Mouse (Mus musculus) heart, adult 2 months (tissue): ENCODE measurements around the gene Adamts20. TPM values are rescaled to one million over a fixed set of nuclear protein-coding genes. Genes with fewer than 3 reads are reported as not detected.

ENCODE experiments used
- DNase-seq, 2 experiments: peaks; one replicate each; pipeline ENCODE4 v3.0.0; 2021
- H3K27ac ChIP-seq: fragments of 200-600 bp; 2 replicates; pipeline ENCODE4 v1.8.1; 2022
- H3K27me3 ChIP-seq: fragments of 200-500 bp; 2 replicates; pipeline ENCODE4 v1.6.1; 2012; ENCODE audit warnings: mild to moderate bottlenecking, low read length, inconsistent platforms, mixed read lengths; ENCODE audit not compliant: control insufficient read depth, insufficient read depth
- H3K36me3 ChIP-seq: fragments of 200-500 bp; 2 replicates; pipeline ENCODE4 v1.6.1; 2012; ENCODE audit warnings: low read length, inconsistent platforms; ENCODE audit not compliant: control insufficient read depth, insufficient read depth
- H3K4me1 ChIP-seq: fragments of 200-500 bp; 2 replicates; pipeline ENCODE4 v1.6.1; 2011; ENCODE audit warnings: low read length; ENCODE audit not compliant: control insufficient read depth, insufficient read depth
- H3K4me3 ChIP-seq: fragments of 200-600 bp; 2 replicates; pipeline ENCODE4 v1.8.1; 2022
- H3K79me2 ChIP-seq: fragments of 200-500 bp; replicated peaks from 2 replicates; pipeline ENCODE4 v1.6.1; 2012; ENCODE audit warnings: mild to moderate bottlenecking, inconsistent platforms, low read length, moderate library complexity, mixed read lengths; ENCODE audit not compliant: control insufficient read depth, insufficient read depth
- H3K9ac ChIP-seq: fragments of 200-500 bp; 2 replicates; pipeline ENCODE4 v1.6.1; 2012; ENCODE audit warnings: low read depth, mild to moderate bottlenecking, control low read depth, inconsistent platforms, low read length, mixed read lengths
- CTCF ChIP-seq: fragments of 200-600 bp; IDR thresholded peaks from 2 replicates; pipeline ENCODE4 v1.8.1; 2022; ENCODE audit warnings: antibody characterized with exemption, mild to moderate bottlenecking, moderate library complexity
- EP300 ChIP-seq: fragments of 200-500 bp; IDR thresholded peaks from 2 replicates; pipeline ENCODE4 v1.6.1; 2011; ENCODE audit warnings: low read depth, low read length, control low read depth; ENCODE audit not compliant: insufficient read depth
- POLR2A ChIP-seq: fragments of 200-500 bp; IDR thresholded peaks from 2 replicates; pipeline ENCODE4 v1.6.1; 2011; ENCODE audit warnings: mild to moderate bottlenecking, low read depth, low read length, control low read depth; ENCODE audit not compliant: insufficient read depth
- WGBS: fragments of 180-500 bp; shearing (Covaris S2); methylation state at CpG from one replicate; pipeline ENCODE4 v1.1.7; 2018; 5-methylcytosine and 5-hydroxymethylcytosine counted together
- intact Hi-C: fragments of 180-260 bp; cut with DNase I; formaldehyde crosslinking; loops from one replicate; pipeline ENCODE4 v1.15.1; 2025
- polyA plus RNA-seq: library from polyadenylated mRNA; depleted of rRNA; stranded (reverse); fragments of >200 nt; gene quantifications from 2 replicates; pipeline ENCODE4 v1.2.3, GENCODE M21; 2012
- total RNA-seq, 2 experiments: library from RNA; stranded (reverse); gene quantifications; 2 replicates each; pipeline ENCODE4 v1.2.3; 2021

The Adamts20 gene
- total and polyA plus RNA-seq, 3 experiments: 0.08 to 0.16 (median 0.09) TPM

GRCm38 (mm10) chr15:94339011-94339410 is 126.2 kb downstream of the Adamts20 start:
- H3K27ac ChIP-seq: no peak overlapping the region
- 83% methylated on average over 8 of the region's 8 CpGs for WGBS
- TF ChIP-seq POLR2A (no peak), CTCF (no peak), EP300 (no peak)
- H3K4me1 ChIP-seq: no peaks in the 10 kb centered on the region
- no peak overlapping the region for H3K9ac ChIP-seq
- DNase-seq: no peak
- H3K27me3 ChIP-seq: no peaks in the 10 kb centered on the region
- no peak overlapping the region for H3K4me3 ChIP-seq
- H3K36me3 ChIP-seq: no peaks in the 10 kb centered on the region
- intact Hi-C loops: no loop called here
- no peaks in the 10 kb centered on the region for H3K79me2 ChIP-seq

DNA sequence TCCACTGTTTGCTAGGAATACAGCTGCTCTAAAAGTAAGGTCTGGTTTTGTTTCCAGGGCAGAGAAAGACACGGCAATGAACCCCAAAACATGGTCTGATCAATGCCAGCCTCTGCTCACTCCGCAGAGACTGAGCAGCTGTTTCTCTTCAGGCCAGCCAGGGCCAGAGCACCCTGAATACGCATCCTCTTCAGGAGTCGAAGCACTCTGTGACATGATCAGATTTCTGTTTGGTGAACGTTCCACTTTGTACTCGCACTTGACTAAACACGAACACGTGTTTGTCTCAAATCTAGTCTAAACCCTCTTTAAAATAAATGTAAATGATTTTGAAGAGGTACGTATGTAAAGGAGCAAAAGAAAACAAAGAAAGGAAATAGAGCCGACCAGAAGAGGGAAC is 130.6 kb downstream of the Adamts20 start:
- WGBS: 69% methylated on average over 10 of the region's 10 CpGs
- H3K4me1 ChIP-seq: no peaks in the 10 kb centered on the region
- no peak overlapping the region for H3K9ac ChIP-seq
- H3K36me3 ChIP-seq: no peaks in the 10 kb centered on the region
- H3K27me3 ChIP-seq: no peaks in the 10 kb centered on the region
- H3K79me2 ChIP-seq: no peaks in the 10 kb centered on the region
- no peak for DNase-seq
- TF ChIP-seq CTCF: no peak
- no peak for TF ChIP-seq EP300
- TF ChIP-seq POLR2A: no peak
- intact Hi-C loops: no loop called here
- no peak overlapping the region for H3K4me3 ChIP-seq
- no peak overlapping the region for H3K27ac ChIP-seq

- H3K79me2 ChIP-seq: no peaks in the 10 kb centered on the region
- no peaks in the 10 kb centered on the region for H3K27me3 ChIP-seq
- no peak overlapping the region for H3K9ac ChIP-seq
- no peak overlapping the region for H3K27ac ChIP-seq
- intact Hi-C loops: no loop called here
- TF ChIP-seq CTCF (no peak), EP300 (no peak), POLR2A (no peak)
- H3K4me1 ChIP-seq: no peaks in the 10 kb centered on the region
- no peak overlapping the region for H3K4me3 ChIP-seq
- no peaks in the 10 kb centered on the region for H3K36me3 ChIP-seq
- DNase-seq: no peak
- WGBS: 78% methylated on average over 5 of the region's 5 CpGs
Measured at GRCm38 (mm10) chr15:94326626-94327025, 138.6 kb downstream of the Adamts20 start.

- intact Hi-C loops: no loop called here
- H3K4me1 ChIP-seq: no peaks in the 10 kb centered on the region
- H3K27me3 ChIP-seq: no peaks in the 10 kb centered on the region
- no peak overlapping the region for H3K4me3 ChIP-seq
- no peaks in the 10 kb centered on the region for H3K36me3 ChIP-seq
- H3K9ac ChIP-seq: no peak overlapping the region
- 35% methylated on average over 13 of the region's 13 CpGs for WGBS
- no peak for TF ChIP-seq CTCF
- no peak for TF ChIP-seq EP300
- no peak for TF ChIP-seq POLR2A
- DNase-seq: peak; percentile 59 to 62
- H3K79me2 ChIP-seq: no peaks in the 10 kb centered on the region
- H3K27ac ChIP-seq: no peak overlapping the region
Measured at GRCm38 (mm10) chr15:94325509-94326181, 139.6 kb downstream of the Adamts20 start.

DNA sequence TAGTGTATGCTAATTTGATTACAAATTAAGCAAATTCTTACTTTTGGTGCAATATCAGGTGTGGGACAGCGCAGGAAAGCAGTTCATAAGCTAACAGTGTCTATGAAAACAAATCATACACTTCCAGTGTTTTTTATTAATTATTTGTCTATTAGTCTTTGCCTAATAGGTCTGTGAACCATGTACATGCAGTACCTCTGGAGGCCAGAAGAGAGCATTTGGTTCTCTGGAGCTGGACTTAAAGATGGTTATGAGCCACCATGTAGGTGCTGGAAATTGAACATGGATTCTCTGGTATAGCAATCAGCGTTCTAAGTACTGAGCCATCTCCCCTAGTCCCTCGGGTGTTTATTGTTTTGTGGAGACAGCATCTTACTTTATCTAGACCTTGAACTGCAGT is 149.0 kb downstream of the Adamts20 start:
- TF ChIP-seq EP300: no peak
- TF ChIP-seq CTCF: peak; percentile 25; the same call in 1 of the 2 replicates
- H3K36me3 ChIP-seq: no peaks in the 10 kb centered on the region
- no peak overlapping the region for H3K27ac ChIP-seq
- intact Hi-C loops: no loop called here
- no peak for DNase-seq
- H3K27me3 ChIP-seq: no peaks in the 10 kb centered on the region
- 86% methylated on average over 3 of the region's 3 CpGs for WGBS
- H3K79me2 ChIP-seq: no peaks in the 10 kb centered on the region
- H3K4me3 ChIP-seq: no peak overlapping the region
- no peaks in the 10 kb centered on the region for H3K4me1 ChIP-seq
- H3K9ac ChIP-seq: no peak overlapping the region

DNA sequence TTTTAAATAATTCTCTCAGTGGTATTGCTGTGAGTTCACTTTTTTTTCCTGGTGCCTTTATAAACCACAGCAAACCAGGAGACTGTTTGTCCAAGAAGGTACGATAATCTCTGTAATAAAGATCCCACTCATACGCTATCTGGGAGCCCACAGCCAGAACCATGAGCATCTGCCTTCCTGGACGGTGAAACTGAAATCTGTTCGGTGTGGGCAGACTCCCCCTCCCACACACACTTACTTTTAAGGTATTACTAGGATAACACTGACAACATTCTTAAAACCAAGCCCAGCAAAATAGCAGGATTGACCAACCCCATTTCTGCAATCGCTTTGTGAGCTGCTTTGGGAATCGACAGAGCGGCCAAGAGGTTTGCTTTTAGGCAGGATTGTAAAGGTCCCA is 155.5 kb downstream of the Adamts20 start:
- no peak overlapping the region for H3K27ac ChIP-seq
- 75% methylated on average over 7 of the region's 7 CpGs for WGBS
- no peaks in the 10 kb centered on the region for H3K4me1 ChIP-seq
- no peaks in the 10 kb centered on the region for H3K79me2 ChIP-seq
- DNase-seq: no peak
- no peaks in the 10 kb centered on the region for H3K36me3 ChIP-seq
- intact Hi-C loops: no loop called here
- no peak overlapping the region for H3K4me3 ChIP-seq
- no peak overlapping the region for H3K9ac ChIP-seq
- TF ChIP-seq EP300 (no peak), CTCF (no peak), POLR2A (no peak)
- H3K27me3 ChIP-seq: no peaks in the 10 kb centered on the region
